Mouse (Mus musculus) urinary bladder, adult 2 months (tissue): ENCODE measurements around the gene Irf2bp2. TPM values are rescaled to one million over a fixed set of nuclear protein-coding genes. Genes with fewer than 3 reads are reported as not detected.

ENCODE experiments used
- DNase-seq: peaks from one replicate; pipeline ENCODE4 v3.0.0; 2022; ENCODE audit warnings: low spot score
- polyA plus RNA-seq: library from polyadenylated mRNA; depleted of rRNA; stranded (reverse); fragments of >200 nt; gene quantifications from 2 replicates; pipeline ENCODE4 v1.2.3, GENCODE M21; 2012

Irf2bp2 gene
- polyA plus RNA-seq, 1 experiment: 33.4 TPM

DNA sequence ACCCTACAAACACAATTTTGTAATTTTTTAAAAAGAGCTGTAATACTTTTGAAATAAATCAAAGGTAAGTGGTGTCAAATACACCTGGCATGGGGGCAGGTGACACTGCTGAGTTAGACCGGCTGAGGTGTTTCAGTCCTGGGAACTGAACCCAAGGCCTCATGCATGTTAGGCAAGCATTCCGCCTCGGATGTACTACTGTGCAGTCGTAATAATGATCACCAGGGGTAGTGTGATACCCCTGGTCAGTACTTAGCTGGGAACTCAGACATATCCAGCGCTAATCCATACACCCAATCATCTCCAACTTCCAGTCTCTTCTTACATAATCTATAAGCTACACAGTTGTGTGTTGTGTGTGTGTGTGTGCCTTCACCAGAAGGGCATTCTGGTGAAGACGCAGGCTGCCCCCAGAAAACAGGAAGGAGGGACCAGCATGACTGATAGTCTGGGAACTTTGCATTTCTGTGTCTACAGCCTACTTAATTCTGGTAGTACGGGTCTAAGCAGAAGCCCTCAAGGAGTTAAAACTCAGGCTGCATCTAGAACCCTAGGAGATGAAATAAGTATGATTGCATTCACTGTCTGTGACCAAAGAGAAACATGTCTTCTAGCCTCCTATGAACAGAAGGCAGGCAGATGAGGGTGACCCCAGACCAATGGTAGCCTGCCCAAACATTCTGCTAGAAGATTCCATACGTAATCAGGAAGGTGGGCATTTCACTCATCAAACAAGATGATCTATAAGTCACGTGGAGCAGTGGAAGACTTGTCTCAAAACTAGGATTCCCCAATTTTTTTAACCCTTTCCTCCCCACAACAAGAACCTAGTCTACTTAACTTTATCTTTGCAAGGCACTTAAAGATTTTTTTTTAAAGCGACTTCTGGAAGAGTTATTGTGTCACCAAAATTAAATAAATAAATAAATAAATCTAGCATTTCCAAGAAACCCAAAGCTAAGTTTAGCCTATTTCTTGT, 6.9 kb downstream of the Irf2bp2 start:
- DNase-seq: no peak

DNA sequence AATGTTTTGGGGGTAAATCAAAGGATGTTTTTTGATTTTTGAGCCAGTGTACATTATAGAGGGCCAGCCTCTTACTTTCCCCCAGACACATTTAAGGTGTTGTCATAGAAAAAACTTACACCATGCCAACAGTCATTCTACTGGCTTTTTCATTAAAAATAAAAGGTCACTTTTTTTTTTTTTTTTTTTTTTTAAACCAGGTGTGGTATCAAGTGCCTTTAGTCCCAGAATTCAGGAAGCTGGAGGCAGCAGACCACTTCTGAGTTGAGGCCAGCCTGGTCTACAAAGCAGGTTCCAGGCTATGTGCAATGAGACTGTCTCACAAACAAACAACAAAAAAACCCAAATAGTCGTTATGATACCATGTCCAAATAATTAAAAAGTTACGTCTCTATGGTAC, 7.7 kb downstream of the Irf2bp2 start:
- DNase-seq: no peak

DNA sequence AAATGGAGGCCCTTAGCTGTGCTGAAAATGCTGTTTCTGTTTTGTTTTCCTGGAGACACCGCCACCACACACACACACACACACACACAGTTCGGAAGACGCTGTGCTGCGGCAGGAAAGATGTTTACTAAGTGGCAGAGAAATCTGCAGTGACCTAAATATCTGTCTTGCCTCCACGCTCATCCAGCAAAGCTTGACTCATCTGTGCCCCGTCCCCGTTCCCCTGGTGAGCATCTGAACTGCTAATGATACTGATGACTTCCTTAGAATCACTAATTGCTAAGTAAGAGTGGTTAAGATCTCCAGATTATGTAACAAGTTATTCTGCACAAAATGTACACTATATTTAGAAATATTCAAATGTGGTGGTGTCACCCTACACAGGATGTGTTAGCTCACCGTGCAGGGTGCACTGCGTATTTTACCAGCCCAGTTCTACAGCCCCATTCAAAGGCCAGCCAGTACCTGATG, 8.2 kb downstream of the Irf2bp2 start:
- no peak for DNase-seq

DNA sequence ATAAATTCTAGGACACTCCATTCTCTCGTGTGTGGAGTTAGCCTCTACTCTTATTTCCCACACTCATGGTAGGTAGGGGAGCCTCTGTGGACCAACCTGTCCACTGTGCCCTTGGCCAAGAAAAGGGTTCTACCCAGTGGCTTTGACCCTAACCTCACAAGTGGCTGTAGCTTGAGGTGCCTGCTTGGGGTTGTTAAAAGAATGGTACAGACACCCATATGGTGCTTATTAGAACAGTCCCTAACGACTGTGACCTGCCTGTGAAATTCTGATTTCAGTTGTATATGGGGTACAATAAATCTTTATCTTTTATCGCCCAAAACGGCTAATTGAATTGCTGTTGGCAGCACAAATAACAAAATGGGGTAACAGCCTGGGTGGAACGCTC, 8.9 kb downstream of the Irf2bp2 start:
- DNase-seq: no peak

DNA sequence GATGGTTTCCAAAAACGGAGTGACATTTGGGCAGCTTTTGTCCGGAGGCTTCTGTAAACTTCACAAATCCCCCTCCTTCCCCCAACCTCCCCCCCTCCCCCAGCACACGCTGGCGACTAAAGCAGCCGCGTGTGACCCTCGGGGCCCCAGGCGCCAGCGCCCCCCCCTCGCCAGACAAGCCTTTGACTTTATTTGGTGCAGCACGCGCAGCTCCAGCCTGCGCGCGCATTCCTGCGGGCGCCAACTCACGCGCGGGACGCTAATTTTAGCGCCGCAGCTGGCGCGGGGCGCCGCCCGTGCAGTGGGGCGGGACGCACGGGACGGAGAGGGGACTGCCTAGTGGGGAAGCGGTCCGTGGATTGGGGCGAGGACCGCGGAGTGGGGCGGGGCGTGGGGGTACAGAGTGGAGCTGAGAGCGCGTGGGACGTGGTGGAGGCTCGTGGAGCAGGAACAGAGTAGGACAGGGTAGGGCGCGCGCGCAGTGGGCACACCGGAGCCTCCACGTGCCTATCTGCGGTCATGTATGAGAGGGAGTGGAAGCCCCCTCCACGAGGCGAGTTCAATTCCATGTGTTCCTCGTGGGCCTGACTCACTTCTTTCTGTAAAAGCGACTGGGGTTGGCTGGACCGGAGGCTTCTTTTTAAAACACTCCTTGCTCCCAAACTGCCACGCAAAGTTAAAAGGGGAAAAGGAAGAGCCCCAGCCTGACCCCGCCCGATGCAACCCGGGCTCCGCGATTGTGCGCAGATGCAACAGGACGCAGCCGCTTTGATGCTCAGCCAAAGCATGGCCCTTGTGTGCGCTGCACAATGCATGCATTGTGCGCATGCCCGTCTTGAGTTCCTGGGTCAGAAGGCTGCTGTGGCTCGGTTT, 9.6 kb downstream of the Irf2bp2 start:
- peak; percentile 65 for DNase-seq

DNA sequence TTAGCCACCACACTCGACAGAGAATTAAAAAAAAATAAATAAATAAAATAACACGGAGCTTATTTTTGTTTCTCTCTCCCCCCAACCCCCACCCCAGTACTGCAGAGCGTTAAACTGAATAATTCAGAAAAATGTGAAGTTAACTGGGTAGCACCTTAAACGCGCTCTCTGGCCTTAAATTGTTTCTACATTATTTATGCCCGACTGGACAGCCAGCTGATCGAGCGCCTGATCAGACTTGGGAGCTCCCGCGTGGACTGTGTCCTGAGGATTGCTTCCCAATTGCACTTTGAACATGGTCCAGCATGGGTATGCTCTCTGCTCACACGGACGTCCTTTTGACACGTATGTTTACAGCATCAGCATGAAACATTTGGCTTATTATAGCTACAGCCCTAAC, 10.3 kb downstream of the Irf2bp2 start:
- DNase-seq: no peak

DNA sequence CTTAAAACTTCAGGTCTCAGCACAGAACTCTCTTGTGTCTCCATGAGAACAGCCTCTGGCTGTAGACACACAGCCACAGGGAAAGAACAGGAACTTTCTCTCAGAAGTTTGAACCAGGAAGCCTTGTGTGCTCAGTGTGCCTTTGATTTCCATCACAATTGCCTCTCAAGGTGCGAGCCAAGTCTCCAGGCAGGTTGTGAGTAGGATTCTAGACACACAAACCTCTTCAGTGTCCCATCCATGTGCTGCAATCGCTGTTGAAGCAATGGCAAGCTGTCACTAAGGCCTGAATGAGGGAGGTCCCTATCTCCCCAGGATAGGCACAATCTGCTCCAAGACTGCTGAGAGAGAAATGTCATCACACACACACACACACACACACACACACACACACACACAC, 10.8 kb downstream of the Irf2bp2 start:
- DNase-seq: no peak

DNA sequence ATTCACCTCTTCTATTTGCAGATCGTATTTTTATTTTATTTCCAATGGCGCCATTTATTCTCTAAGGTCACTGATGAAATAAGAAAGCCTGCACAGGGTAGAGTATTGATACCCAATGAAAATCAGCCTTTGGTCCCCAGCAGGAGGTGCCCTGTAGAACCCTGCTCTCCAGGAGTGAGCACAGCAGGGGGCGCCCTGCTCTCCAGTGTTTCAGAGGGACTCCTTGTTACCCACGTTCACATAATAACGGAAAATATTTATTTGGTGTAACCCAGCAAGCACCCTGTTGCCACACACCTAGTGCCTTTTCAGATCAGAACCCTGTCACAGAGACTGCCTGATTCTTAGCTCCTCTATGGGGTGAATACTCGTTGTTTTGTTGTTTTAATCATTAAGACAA, 11.3 kb downstream of the Irf2bp2 start:
- DNase-seq: no peak

DNA sequence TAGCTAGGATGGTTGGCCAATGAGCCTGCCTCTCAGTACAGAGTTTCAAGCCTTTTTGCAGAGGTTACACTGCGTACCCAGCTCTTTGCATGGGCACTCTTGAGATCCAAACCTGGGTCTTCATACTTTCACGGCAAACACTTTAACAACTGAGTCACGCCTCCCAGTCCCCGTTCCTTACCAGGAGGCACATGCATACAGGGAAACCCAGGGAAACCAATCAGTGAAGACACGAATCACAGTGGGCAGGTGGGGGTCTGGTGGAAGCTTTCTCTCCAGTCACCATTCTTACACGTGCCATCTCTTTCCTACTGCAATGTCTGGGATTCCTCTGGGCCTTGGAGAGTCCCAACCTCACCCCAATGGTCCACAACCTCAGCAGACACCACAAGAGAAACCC, 12.1 kb downstream of the Irf2bp2 start:
- DNase-seq: no peak

DNA sequence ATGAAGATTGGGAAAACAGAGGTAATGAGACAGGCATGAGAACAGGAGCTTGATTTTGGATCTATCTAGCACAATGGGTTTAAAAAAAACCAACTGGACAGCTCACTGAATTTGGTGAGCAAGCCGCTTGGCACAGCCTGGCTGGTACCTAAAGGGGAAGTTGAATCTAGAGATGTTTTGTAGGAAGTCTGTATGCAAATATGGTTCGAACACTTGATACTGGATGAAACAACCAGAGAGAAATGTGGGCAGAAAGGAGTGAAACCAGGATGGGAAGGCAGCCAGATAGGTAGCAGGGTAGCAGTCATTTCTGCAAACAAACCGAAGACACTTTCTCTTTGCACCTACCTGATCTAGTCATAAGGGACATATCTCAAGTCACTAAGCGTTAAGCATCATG, 13.0 kb downstream of the Irf2bp2 start:
- no peak for DNase-seq

DNA sequence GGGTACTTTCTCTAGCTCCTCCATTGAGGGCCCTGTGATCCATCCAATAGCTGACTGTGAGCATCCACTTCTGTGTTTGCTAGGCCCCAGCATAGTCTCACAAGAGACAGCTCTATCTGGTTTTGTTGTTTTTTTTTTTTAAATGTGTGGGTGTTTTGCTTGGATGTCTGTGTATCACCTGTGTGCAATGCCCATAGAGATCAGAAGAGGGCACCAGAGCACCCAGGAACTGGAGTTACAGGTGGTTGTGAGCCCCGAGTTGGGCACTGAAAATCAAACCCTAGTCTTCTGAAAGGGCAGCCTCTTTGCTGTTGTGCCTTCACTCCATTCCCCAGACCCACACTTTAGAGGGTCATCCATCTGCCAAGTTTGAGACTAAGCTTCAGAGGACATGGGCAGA, 13.7 kb downstream of the Irf2bp2 start:
- no peak for DNase-seq

DNA sequence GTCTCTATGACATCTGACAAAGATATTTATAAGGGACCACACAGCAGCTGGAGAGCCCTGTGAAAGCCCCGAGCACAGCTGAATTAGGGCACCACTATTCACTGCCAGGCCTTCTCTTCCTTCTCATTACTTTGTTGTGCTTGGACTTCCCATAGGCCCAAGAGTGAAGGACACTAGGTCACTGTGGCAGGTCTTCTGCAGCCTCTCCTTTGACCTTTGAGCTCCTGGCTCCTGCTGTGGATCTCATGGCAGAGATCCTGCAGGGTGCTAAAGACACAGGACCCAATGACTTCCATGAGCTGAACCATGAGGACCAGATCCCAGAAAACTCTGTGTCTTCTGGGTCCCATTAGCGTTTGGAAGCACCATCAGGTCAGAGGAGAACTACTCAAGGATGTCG, 15.1 kb downstream of the Irf2bp2 start:
- DNase-seq: no peak

DNA sequence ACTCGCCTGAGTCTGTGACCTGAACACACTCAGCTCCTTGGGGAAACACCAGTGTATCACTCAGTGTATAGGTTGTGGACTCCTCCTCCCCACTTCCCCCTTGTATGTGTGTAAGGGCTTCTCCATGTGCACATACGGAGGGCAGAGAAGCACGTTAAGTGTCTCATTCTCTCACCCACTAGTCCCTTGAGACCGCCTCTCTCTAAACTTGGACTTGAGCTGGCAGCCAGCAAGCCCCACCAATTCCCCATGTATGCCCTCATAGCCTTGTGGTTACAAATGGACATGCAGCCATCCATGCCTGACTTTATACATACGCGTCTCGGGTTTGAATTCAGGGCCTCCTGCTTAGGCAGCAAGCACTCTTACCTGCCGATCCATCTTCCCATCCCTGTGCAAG, 16.9 kb downstream of the Irf2bp2 start:
- no peak for DNase-seq

DNA sequence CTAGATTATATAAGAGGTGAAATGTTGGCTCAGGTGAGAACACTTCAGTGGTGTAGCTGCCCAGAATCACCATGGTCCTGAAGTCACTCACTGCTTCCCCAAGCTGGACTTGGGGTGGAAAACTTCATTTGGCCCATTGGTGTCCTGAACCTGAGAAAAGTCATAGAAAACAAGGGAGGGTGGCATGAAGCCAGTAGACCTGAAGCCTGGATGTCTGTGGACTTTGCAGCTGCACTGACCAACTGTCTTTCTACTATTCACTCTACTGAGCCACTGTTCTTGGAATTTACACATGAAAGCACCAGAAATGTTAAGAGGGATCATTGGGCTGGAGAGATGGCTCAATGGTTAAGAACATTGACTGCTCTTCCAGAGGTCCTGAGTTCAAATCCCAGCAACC, 17.7 kb downstream of the Irf2bp2 start:
- DNase-seq: no peak

DNA sequence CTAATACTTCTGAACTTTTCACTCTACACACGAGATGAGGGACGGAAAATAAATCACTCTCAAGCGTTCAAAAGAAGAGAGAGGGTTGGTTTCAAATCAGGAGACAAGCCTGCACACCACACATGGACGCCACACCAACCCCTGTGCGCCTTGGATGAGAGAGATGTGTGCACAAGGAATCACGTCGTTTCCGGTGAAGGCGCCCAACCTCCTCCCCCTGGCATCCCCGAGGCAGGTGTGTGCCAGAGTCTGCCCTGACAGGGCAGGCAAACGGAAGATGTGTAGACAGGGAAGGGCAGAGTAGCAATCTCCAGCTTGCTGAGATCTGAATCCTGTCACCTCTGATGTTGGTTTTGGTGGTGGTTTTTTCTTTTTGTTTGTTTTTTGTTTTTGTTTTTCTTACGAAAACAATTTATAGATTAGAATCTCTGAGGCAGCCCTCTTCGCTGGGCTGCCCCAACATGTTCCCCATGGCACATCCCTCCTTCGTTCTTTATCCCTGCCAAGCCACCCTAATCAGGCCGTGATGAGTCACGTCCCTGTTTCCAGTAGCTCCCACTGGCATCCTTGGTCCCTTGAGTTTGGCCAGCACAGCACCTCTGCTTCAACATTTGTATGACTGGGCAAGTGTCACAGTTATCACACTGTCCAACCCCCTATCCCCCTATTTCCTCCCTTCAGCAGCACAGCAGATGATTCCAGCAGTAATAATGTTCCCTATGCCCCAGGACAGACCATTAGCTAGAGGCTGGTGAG, 18.7 kb downstream of the Irf2bp2 start:
- DNase-seq: no peak

DNA sequence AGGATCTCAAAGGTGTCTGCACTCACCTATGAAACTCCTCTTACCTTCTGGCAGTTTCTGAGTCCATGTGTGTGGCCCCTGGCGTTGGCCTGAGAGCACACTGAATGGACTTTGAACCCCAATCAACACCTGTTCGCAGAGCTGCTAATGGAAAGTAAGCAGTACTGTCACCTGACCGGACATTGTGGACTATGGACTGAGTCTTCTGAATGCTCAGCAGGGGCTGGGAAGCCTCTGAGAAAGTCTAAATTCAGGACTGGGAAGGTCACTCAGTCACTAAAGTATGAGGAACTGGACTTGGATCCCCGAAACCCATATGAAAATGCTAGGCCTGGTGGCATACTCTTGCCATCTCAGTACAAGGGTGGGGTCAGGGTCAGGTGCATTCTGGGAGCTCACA, 19.9 kb downstream of the Irf2bp2 start:
- DNase-seq: no peak

DNA sequence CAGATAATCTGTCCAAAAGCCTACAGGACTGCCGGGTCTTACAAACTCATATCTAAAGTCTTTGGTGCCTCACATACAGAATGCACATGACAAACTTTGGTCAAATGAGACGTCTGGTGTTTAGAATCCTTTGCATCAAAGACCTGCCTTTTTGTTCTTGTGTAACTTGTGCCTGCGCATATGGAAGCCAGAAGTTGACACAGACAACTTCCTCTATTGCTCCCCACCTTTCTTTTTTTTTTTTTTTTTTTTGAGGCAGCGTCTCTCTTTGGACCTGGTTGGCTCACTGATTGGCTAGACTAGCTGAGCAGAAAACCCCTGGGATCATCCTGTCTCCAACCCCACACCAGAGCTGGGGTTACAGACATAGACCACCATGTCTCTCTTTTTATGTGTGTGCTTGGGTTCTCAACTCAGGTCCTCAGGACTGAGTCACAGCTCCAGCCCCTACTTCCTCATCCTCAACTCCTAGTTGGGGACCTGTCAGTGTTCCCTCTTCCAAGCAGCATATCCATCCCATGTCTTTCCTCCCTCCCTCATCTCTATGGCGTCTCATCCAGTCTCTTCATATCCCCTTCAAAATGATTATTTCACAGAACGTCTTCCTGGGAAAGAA, 20.6 kb downstream of the Irf2bp2 start:
- DNase-seq: no peak

DNA sequence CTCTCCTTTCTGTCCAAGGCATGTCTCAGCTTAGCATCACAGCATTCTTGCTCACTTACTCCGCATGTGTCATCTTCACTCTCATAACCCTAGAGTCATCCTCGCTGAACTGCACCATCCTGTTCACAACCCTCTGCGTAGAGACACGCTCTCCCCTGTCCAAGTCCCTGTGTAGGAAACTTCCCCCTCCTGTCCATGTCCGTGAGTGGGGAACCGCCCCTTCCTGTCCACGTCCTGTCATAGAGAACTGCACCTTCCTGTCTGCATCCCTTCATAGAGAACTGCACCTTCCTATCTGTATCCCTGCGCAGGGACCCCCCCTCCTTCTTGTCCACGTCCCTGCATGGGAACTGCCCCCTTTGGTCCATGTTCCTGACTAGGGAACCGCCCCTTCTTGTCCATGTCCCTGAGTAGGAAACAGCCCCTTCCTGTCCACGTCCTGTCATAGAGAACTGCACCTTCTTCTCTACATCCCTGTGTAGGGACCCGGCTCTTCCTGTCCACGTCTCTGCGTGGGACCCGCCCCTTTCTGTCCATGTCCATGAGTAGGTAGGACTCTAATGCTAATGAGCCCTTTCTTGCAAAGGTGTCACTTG, 22.6 kb downstream of the Irf2bp2 start:
- DNase-seq: no peak

DNA sequence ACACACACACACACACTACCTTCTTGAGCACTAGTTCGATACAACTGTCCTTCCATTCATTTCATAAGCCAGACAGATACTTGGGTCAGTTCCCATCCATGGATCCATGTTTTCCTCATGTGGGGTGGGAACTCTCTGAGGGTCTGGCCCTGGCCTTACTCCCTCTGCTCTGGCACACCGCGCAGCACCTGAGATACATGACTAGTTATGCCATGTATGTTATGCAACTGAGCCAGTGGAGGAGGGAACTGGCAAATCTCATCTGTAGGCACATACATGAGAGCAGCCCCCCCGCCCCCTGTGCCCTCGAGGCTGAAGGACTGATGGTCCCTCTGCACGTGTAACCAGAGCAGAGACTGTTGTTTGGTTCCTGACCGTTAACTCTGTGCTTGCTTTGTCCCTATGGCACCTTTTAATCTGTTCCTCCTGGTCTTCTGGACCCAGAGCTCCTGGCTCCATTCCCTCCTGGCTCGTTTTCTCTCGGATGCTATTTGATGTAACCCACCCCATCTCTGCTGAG, 23.2 kb downstream of the Irf2bp2 start:
- no peak for DNase-seq

DNA sequence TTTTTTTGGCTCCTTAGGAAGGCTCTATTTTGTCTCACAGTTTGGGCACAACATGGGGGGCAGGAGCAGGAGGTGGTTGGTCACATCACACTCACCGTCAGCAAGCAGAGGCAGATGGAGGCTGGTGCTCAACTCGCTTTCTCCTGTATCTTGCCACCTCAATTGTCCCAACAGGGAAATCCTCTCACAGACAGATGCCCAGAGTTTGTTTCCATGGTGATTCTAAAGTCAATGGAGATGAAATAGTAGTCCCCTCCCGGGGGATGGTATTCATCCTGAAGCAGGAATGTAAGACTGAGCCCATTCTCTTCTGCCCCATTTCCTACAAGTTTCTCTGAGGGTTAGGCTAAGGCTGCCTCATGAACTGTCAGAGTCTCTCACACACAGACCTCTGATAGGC, 23.7 kb downstream of the Irf2bp2 start:
- no peak for DNase-seq

DNA sequence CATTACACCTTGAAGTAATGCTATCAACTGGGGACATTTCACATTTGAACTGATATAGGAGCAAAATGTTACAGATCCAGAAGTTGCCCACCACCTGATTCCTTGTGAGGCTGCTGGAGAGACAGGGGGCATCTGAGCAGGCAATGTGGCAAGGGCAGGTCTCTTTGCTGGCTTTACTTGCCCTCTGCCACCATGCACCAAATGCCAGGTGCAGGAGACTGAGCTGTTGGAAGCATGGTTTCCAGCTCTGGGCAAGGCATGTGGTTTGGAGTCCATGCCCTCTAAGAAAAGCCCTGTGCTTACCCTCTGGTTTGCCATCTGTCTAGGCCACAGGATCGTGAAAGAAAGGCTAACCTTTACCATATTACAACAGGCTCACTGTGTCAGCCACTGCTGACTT, 24.1 kb downstream of the Irf2bp2 start:
- DNase-seq: no peak
